Mouse (Mus musculus) heart, postnatal 14 days (tissue): Measurements from ENCODE around the gene Itpk1. TPM values are rescaled to one million over a fixed set of nuclear protein-coding genes. Genes with fewer than 3 reads are reported as not detected.

Experiments
- DNase-seq, 2 experiments: peaks; one replicate each; pipeline ENCODE4 v3.0.0; 2021 to 2022
- intact Hi-C: fragments of 180-260 bp; cut with DNase I; formaldehyde crosslinking; loops from one replicate; pipeline ENCODE4 v1.15.1; 2025
- microRNA-seq, 2 experiments: library from miRNA; unstranded; fragments of <30 nt; microRNA quantifications; one replicate each; pipeline ENCODE4 v1.2.0; 2021 to 2022
- total RNA-seq, 2 experiments: library from RNA; stranded (reverse); gene quantifications; 2 replicates each; pipeline ENCODE4 v1.2.3; 2021

Gene Itpk1
- total RNA-seq, 2 experiments from 2014 or later: 10.7 to 13.0 TPM

DNA sequence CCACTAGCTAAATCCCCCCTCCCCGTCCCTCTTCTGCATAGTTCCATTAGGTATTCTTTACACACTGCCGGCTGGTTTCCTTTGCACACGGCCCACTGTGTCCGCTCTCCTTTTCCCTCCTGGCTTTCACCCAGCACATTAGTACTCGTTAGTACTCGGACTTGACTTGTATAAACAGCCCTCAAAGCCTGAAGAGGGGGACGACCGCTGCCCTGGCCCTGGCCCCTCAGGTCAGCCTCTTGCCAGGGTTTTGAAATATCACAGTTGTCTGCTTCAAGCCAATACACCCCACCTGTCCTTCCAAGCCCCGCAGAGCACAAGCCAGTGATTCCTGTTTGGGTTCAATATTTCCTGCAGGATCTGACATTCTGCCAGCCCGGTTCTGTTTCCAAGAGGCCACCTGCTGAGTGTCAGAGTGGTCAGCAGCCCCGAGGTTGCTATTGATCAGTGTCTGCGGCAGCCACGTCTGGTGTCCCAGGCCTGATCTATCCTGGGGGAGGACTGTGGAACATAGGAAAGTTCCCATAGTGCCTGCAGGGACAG, 182.9 kb downstream of the Itpk1 start:
- DNase-seq: peak; percentile 18 to 25
- intact Hi-C loops: loop anchor here (2.0 to 5.0 kb wide), 2 partner anchors 187 to 210 kb away; no protein-coding TSS in a partner anchor

DNA sequence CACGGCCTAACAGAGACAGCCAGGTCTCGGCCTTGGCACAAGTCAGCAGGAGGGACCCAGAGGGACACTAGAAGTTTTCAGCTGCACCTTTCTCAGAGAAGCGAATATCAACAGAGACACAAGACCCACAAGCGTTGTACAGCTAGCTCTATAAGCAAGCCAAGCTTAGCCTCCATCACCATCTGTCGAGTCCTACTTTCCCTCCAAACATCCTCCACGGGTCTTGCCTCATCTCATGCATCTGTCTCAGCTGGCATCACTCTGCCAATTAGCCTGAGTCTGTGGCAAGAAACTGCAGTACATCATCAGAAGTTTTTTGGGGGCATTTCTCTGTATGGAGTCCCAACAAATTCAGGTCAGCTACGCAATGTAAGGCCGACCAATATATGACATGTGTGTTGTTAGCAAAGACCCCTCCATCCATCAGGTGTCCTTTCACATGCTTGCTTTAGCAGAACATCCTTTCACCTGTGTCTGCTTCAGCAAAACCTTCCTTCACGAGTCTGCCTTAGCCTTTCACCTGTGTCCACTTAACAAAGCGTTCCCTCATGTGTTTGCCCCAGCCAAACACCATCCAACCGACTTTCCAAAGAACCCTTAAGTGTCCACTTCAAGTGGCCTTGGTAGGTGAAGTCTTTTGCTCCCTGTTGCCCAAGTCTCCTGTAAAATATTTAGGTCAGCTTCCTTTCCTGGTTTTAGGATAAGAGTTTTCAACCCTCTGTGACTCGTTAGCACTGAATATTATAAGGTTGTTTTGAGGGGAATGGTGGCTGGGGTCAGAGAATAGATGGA, 184.6 kb downstream of the Itpk1 start:
- intact Hi-C loops: loop anchor here (5.0 kb wide), 1 partner anchor 212 kb away; no protein-coding TSS in a partner anchor
- DNase-seq: no peak

Small RNA genes lying within 50 kb of the gene (microRNA-seq; reads per million reads assigned to microRNA genes)
- gene Mir1936: 0 to 0.36 reads per million in 2 experiments

Other genes starting within 250 kb of the Itpk1 start
- gene Golga5, start 235.8 kb downstream of the Itpk1 start, total RNA-seq: 10 to 100 TPM; 23.5 to 25.8 TPM
- gene Chga, start 150.0 kb downstream of the Itpk1 start, total RNA-seq: under 1 TPM in 1 of 2 experiments, not detected in 1; 0.15 TPM
- 1 to 10 TPM; 6.3 to 6.6 TPM for gene Moap1, start 38.7 kb upstream of the Itpk1 start, total RNA-seq
- gene Tmem251, start 38.8 kb upstream of the Itpk1 start, total RNA-seq: 1 to 10 TPM; 3.9 to 5.4 TPM
- not detected for gene Gm28051, start 52.8 kb upstream of the Itpk1 start, total RNA-seq
- 10 to 100 TPM in 1 of 2 experiments, 1 to 10 TPM in 1; 9.3 to 10.6 TPM for gene Gon7, start 52.9 kb upstream of the Itpk1 start, total RNA-seq
- gene Ubr7, start 53.0 kb upstream of the Itpk1 start, total RNA-seq: 10 to 100 TPM; 26.4 to 30.0 TPM
- 1 to 10 TPM; 4.6 to 5.6 TPM for gene Gm20604, start 53.7 kb upstream of the Itpk1 start, total RNA-seq
- gene Btbd7, start 173.5 kb upstream of the Itpk1 start, total RNA-seq: 10 to 100 TPM; 29.7 to 30.8 TPM
- not detected for gene Cox8c, start 194.4 kb upstream of the Itpk1 start, total RNA-seq
- under 1 TPM; 0.05 to 0.12 TPM for gene Unc79, start 243.9 kb upstream of the Itpk1 start, total RNA-seq